Mouse (Mus musculus) liver, adult 2 months (tissue): ENCODE measurements at regions not wholly inside any gene's neighbourhood (a gene's known extent, or its start where the extent isn't known, plus 50 kb on each side); places are given as distances from the start of the nearest gene placed in this dataset.

Experiments used
- DNase-seq: peaks from one replicate; pipeline ENCODE4 v3.0.0-alpha.2; 2011; ENCODE audit warnings: low read depth, low spot score; ENCODE audit errors: extremely low read depth
- H3K27ac ChIP-seq: fragments of 200-500 bp; replicated peaks from 2 replicates; pipeline ENCODE4 v1.5.1; 2012; ENCODE audit warnings: low read depth, mild to moderate bottlenecking, control low read depth, inconsistent platforms, low read length; ENCODE audit not compliant: insufficient read depth
- H3K27me3 ChIP-seq: fragments of 200-500 bp; 2 replicates; pipeline ENCODE4 v1.6.1; 2012; ENCODE audit warnings: mild to moderate bottlenecking, moderate library complexity, low read length, inconsistent platforms; ENCODE audit not compliant: control insufficient read depth, insufficient read depth
- H3K36me3 ChIP-seq: fragments of 200-500 bp; 2 replicates; pipeline ENCODE4 v1.6.1; 2012; ENCODE audit warnings: low read length, inconsistent platforms; ENCODE audit not compliant: control insufficient read depth, insufficient read depth
- H3K4me1 ChIP-seq: fragments of 200-500 bp; 2 replicates; pipeline ENCODE4 v1.6.1; 2011; ENCODE audit warnings: low read length; ENCODE audit not compliant: control insufficient read depth, insufficient read depth
- H3K4me3 ChIP-seq: fragments of 200-500 bp; 2 replicates; pipeline ENCODE4 v1.5.1; 2011; ENCODE audit warnings: low read depth, mild to moderate bottlenecking, control low read depth, low read length, moderate library complexity; ENCODE audit not compliant: insufficient read depth
- H3K79me2 ChIP-seq: fragments of 200-500 bp; 2 replicates; pipeline ENCODE4 v1.6.1; 2012; ENCODE audit warnings: inconsistent platforms, mild to moderate bottlenecking, low read length, moderate library complexity; ENCODE audit not compliant: control insufficient read depth, insufficient read depth
- H3K9ac ChIP-seq: fragments of 200-500 bp; 2 replicates; pipeline ENCODE4 v1.6.1; 2012; ENCODE audit warnings: low read depth, mild to moderate bottlenecking, control low read depth, inconsistent platforms, low read length
- CTCF ChIP-seq: fragments of 200-500 bp; IDR thresholded peaks from 2 replicates; pipeline ENCODE4 v1.5.1; 2011; ENCODE audit warnings: low read depth, low read length, control low read depth
- POLR2A ChIP-seq: fragments of 200-500 bp; IDR thresholded peaks from 2 replicates; pipeline ENCODE4 v1.6.1; 2011; ENCODE audit warnings: low read length, control low read depth; ENCODE audit not compliant: insufficient read depth; ENCODE audit errors: extremely low read depth
- WGBS: fragments of 180-500 bp; shearing (Covaris S2); methylation state at CpG from one replicate; pipeline ENCODE4 v1.1.7; 2018; 5-methylcytosine and 5-hydroxymethylcytosine counted together

DNA sequence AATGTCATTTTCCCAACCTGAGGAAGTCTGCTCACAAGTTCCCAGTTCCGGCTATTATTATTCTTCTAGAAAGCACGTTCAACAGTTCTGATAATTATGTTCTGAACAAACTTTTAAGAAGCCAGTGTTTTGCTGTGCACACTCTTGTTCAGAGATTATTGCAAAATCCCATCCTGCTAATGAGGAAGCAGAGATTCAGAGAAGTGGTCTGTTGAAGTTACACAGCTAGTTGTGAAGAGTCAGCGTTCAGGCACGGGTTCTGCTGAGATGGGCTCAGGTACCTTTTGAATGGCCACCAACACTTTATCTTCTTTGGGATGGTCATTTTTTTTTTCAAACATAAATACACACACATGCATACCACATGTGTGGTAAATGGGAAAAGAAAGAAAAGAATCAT is 250.3 kb downstream of the Gm826 start:
- no peaks in the 10 kb centered on the region for H3K27me3 ChIP-seq
- H3K36me3 ChIP-seq: no peaks in the 10 kb centered on the region
- DNase-seq: peak; percentile 26
- no peaks in the 10 kb centered on the region for H3K4me1 ChIP-seq
- no peak for TF ChIP-seq POLR2A
- TF ChIP-seq CTCF: no peak
- 77% methylated on average over 4 of the region's 4 CpGs for WGBS
- H3K9ac ChIP-seq: no peak overlapping the region
- H3K4me3 ChIP-seq: no peak overlapping the region
- H3K27ac ChIP-seq: no peak overlapping the region
- H3K79me2 ChIP-seq: no peaks in the 10 kb centered on the region

DNA sequence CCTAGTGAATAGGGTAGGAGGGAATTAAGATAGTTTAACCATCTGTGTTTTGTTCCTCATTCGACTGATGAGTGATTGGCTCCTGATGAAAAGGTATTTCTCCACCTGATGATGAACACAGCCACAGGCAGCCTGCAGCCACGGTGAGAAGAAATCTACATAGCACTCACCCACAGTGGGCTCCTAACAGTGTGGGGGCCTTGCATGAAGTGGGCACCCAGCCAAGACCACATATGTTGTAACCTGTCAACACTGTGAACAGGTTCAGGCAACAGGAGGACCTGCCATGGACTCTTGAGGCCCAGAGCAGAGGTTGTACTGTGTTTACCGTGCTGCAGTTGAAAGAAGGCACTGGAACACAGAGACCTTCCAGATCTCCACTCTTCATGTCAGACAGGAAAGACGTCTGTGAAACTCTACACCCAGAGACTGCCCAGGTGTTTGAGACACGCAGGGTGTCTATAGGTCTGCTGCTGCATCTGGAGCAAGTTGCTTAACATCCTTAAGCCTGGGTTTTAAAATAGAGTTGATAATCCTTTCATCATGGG is 251.8 kb downstream of the Gm826 start:
- no peak for DNase-seq
- H3K9ac ChIP-seq: no peak overlapping the region
- H3K27me3 ChIP-seq: no peaks in the 10 kb centered on the region
- WGBS: 69% methylated on average over 5 of the region's 5 CpGs
- H3K79me2 ChIP-seq: no peaks in the 10 kb centered on the region
- H3K4me1 ChIP-seq: no peaks in the 10 kb centered on the region
- no peaks in the 10 kb centered on the region for H3K36me3 ChIP-seq
- TF ChIP-seq POLR2A: no peak
- TF ChIP-seq CTCF: no peak
- no peak overlapping the region for H3K4me3 ChIP-seq
- no peak overlapping the region for H3K27ac ChIP-seq

DNA sequence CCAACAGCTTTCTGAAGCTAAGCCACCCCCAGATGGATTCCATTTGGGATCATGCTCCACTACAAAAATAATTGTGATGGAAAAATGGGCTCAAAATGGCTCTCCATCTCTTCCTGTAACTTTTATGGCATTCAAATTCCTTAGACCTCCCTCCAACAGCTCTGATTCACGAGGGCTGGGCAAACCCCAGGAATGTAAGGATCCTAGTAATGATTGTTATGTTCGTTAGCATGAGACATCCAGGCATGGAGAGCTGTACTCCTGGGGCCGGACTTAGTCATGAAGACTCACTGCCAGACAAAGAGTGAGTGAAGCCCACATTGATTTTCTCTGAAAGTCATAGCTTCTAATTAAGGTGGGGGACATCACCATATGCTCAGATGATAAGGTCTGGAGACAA is 258.3 kb downstream of the Gm826 start:
- no peak for DNase-seq
- Histone ChIP-seq H3K27ac (no peak overlapping the region), H3K4me1 (no peaks in the 10 kb centered on the region), H3K27me3 (no peaks in the 10 kb centered on the region), H3K79me2 (no peaks in the 10 kb centered on the region), H3K36me3 (no peaks in the 10 kb centered on the region), H3K4me3 (no peak overlapping the region), H3K9ac (no peak overlapping the region)
- TF ChIP-seq CTCF (no peak), POLR2A (no peak)
- 76% methylated on average over 3 of the region's 3 CpGs for WGBS

DNA sequence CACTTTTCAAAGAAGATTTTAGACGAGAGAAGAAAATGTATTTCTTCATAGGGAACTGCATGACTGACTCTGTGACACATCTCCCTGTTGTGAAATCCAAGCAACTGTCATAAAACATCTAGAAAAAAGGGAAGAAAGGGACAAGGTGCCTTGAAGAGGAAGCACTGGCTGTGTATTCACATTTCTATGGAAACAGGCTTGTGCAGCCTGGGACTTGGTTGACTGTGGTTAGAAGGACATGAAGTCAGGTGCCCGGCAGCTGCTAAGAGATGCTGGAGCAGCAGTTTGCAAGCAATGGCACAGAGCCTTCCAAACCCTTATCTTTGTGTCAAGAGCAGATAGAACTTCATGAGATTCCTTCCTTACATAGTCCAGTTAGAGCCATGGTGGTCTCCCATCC is 263.5 kb downstream of the Gm826 start:
- H3K36me3 ChIP-seq: no peaks in the 10 kb centered on the region
- 0 out of 2 replicates have a peak, but pooled peaks cover 2% of the 10 kb centered on the region for H3K4me1 ChIP-seq
- no peaks in the 10 kb centered on the region for H3K79me2 ChIP-seq
- H3K27ac ChIP-seq: no peak overlapping the region
- TF ChIP-seq CTCF: no peak
- TF ChIP-seq POLR2A: no peak
- 72% methylated on average over 2 of the region's 2 CpGs for WGBS
- no peaks in the 10 kb centered on the region for H3K27me3 ChIP-seq
- peak; percentile 36 for DNase-seq
- no peak overlapping the region for H3K9ac ChIP-seq
- no peak overlapping the region for H3K4me3 ChIP-seq

DNA sequence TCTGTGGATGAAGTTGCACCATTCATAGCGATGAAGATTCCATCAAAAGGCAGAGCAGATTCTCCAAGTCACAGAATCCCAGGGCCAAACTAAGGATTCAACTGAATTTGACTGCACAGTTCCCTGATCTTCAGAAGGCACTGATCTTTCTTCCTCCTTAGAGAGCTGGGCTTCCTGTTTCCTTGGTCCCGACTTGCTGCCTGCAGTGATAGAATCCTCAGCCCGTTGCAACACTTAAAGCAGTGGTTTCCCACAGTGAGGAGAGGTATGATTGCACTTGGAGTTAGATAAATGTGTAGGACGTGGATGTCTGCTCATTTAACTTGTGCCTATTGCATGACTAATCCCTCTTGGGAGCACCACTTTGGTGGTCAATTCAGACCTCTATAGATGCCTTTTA is 265.2 kb downstream of the Gm826 start:
- no peak overlapping the region for H3K9ac ChIP-seq
- H3K27me3 ChIP-seq: no peaks in the 10 kb centered on the region
- H3K36me3 ChIP-seq: no peaks in the 10 kb centered on the region
- no peak for TF ChIP-seq POLR2A
- TF ChIP-seq CTCF: no peak
- no peak for DNase-seq
- no peak overlapping the region for H3K4me3 ChIP-seq
- no peak overlapping the region for H3K27ac ChIP-seq
- H3K4me1 ChIP-seq: 0 out of 2 replicates have a peak, but pooled peaks cover 2% of the 10 kb centered on the region
- WGBS: 69% methylated on average over 4 of the region's 4 CpGs
- H3K79me2 ChIP-seq: no peaks in the 10 kb centered on the region

DNA sequence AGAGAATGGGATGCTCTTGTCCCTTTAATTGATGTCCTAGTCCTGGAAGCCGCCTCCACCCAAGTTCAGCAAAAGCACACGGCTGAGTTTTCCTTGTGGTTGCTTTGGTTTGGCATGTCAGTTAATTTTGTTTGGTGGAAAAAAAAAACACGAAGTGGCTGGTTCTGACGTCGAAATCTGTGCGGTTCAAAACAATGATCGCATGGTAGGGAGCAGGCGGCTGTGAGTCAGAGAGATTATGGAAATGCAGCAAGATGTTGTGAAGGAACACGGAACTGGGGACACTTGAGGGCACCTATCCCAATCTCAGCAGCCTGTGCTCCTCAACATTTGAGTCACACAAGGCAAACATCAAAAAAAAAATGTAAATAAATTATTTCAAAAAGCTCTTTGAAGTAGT is 266.1 kb downstream of the Gm826 start:
- no peak for DNase-seq
- H3K36me3 ChIP-seq: no peaks in the 10 kb centered on the region
- no peak overlapping the region for H3K9ac ChIP-seq
- 81% methylated on average over 9 of the region's 9 CpGs for whole genome bisulfite sequencing
- no peak overlapping the region for H3K27ac ChIP-seq
- H3K79me2 ChIP-seq: no peaks in the 10 kb centered on the region
- H3K27me3 ChIP-seq: no peaks in the 10 kb centered on the region
- H3K4me1 ChIP-seq: 0 out of 2 replicates have a peak, but pooled peaks cover 2% of the 10 kb centered on the region
- H3K4me3 ChIP-seq: no peak overlapping the region
- no peak for TF ChIP-seq CTCF
- no peak for TF ChIP-seq POLR2A
